Mouse (Mus musculus) telencephalon, adult 2 months (tissue): ENCODE data around the gene Rcan1.

ENCODE experiments used
- DNase-seq: peaks from one replicate; pipeline ENCODE4 v3.0.0-alpha.2; 2011; ENCODE audit warnings: low read depth, low spot score

The Rcan1 gene

GRCm38 (mm10) chr16:92353295-92353694 is 117.4 kb downstream of the Rcan1 start:
- no peak for DNase-seq

DNA sequence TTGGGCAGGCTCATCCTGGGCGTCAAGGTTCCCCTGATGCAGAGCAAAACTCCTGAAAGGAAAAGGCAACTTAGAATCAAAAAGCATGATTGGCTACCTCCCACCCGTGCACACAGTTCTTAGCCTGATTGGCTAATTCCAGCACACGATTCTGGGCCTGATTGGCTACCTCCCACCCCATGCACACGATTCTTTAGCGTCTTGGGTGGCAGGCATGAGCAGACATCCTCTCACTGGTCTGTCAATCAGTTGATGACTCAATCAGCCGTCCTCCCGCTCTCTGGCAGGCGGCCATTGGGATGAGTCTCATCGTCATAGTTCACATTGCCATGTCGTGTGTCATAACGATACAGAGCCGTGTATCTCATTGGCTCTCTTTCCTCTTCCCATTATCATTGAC is 121.7 kb downstream of the Rcan1 start:
- no peak for DNase-seq

DNA sequence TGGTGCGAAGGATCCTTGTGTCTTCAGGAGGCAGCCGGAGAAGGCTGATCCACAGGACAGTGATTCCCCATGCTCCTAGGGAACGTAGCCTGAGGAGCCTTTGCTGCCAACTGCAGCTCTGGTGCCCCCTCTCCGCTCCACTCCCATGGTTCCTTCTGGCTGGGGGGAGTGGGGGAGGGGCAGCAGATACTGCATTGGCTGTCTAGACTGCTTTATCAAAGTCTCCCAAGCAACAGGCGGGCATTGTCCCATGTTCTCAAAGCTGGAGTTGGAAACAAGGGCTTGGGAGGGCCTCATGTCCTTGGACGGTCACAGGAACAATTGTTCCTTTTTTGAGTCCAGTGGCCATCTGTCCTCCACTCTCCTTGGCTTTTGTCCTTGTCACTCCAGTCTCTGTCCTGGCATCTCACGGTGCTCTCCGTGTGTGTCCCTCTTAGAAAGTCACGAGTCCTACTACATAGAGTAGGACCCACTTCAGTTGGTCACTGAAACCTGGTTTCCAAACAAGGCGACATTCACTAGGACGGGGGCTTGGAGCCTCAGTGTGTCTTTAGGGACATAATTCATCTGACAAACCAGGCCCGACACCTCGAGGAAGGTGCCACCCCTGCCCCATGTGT is 124.3 kb downstream of the Rcan1 start:
- no peak for DNase-seq

- no peak for DNase-seq
These were observed 125.5 kb downstream of the Rcan1 start for GRCm38 (mm10) chr16:92345177-92345576.
